Mouse (Mus musculus): ENCODE measurements around the gene Gsn.

Gsn gene

GRCm38 (mm10) chr2:35282214-35282613, 26.0 kb downstream of the Gsn start:
- peak; percentile 34 for DNase-seq

DNA sequence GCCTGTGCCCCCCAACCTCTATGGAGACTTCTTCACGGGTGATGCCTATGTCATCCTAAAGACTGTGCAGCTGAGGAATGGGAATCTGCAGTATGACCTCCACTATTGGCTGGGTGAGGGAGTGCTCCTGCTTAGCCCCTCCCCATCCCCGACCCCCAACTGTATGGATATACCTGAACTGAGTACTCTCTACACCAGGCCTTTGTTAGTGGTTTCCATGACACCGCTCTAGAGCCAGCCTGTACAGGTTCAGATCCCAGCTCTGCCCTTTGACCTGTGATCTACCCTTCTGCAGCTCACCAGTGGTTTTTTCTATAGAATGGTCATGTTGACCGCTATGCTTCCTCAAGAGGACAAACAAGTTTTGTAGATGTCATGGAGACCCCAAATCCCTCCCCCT, 27.8 kb downstream of the Gsn start:
- DNase-seq = no peak

- DNase-seq = no peak
Observed at GRCm38 (mm10) chr2:35285209-35285608, 29.0 kb downstream of the Gsn start.

DNA sequence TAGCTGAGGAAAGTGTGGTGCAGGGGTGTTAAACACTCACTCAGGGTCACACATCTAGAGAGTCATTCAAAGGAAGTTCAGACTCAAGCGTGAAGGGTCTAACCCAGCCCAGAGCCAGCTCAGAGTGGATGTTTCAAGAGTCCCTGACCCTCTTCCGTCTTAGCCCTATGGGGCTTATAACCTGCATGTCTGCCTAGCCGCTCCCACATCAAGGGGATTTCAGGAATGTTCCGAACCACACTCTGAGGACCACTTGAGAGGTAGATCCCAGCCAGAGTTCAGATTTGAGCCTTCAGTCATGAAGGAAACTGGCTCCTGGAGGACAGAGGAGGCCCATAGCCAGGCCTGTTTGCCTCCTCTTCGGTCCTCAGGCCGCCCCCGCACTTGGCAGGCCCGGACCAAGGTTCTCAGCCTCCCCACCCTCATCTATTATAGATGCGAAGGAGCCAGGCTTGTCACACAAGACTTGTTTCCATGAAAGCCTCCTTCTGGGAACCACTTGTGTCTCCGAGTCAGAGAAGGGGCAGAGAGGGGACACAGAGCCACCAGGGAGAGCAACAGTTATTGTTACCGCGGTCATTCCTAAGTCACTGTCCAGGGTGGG, 30.9 kb downstream of the Gsn start:
- DNase-seq = no peak

DNA sequence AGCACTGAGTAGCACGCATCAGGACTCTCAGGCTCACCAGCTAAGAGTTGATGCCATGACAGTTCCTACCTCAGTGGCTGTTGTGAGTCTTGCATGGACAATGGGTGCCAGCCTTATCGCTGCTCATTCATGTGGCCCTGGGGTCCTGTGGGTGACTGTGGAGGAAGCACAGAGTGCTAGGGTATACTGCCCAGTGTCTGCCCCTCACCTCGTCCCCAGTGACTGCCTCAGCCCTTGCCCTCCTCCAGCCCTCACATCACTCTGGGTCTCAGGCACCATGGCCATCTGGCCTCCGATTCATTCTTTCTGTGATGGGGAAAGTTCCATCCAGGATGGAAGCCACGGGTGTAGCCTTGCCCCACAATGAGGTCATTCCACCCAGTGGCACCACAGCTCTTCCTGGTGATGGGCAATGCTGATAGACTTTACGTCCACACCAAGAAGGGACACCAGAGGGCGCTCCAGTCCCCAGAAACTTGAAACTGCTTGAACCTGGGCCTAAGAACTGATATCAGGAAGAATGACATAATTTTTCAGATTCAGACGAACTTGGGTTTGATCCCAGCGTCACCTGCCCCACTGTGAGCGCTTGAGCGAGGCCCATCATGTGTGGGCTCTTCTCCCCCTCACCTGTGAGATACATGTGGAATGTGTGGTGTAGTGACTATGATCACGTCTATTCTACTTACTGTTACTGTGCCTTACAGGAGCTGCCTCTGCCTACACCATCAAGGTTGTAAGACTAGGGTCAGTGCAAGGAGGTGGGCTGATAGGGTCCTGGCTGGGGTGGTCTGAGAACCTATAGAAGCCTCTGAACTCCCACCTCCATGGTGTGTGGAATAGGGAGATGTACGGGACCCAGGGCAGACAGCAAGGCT, 32.8 kb downstream of the Gsn start:
- peak; percentile 79 for DNase-seq

- DNase-seq = peak; percentile 62
Observed at GRCm38 (mm10) chr2:35291856-35292255, 35.7 kb downstream of the Gsn start.

GRCm38 (mm10) chr2:35292700-35293099, 36.5 kb downstream of the Gsn start:
- no peak for DNase-seq

GRCm38 (mm10) chr2:35293291-35293690, 37.1 kb downstream of the Gsn start:
- no peak for DNase-seq

DNA sequence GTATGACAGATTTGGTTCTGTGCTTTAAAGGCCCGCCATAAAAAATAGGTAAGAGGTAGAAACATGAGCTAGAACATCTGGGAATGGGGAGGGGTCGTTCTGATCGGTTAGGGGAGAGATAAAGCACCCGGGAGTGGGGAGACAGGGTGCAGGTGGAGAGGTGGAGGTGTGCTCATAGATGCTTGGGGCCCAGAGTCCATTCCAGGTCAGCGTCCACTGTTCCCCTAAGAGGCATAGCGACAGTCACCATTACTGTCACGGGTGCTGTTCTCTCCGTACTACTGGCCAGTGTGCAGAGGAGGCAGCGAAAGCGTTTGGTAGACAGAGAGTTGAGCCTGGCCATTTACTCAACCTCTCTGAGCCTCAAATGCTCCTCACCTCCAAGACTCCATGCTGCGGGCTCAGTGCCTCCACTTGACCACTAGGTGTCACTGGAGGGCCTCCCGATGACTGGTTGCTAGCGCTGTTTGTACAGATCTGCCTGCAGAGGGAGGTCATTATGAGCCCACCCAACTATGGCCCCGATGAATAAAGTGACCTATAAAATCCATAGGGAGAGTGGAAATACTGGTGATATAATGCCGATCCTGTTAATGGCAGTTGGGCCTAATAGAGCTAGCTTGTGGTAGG, 41.6 kb downstream of the Gsn start:
- peak; percentile 82 for DNase-seq

- DNase-seq = no peak
Observed at GRCm38 (mm10) chr2:35299437-35299836, 43.3 kb downstream of the Gsn start.

DNA sequence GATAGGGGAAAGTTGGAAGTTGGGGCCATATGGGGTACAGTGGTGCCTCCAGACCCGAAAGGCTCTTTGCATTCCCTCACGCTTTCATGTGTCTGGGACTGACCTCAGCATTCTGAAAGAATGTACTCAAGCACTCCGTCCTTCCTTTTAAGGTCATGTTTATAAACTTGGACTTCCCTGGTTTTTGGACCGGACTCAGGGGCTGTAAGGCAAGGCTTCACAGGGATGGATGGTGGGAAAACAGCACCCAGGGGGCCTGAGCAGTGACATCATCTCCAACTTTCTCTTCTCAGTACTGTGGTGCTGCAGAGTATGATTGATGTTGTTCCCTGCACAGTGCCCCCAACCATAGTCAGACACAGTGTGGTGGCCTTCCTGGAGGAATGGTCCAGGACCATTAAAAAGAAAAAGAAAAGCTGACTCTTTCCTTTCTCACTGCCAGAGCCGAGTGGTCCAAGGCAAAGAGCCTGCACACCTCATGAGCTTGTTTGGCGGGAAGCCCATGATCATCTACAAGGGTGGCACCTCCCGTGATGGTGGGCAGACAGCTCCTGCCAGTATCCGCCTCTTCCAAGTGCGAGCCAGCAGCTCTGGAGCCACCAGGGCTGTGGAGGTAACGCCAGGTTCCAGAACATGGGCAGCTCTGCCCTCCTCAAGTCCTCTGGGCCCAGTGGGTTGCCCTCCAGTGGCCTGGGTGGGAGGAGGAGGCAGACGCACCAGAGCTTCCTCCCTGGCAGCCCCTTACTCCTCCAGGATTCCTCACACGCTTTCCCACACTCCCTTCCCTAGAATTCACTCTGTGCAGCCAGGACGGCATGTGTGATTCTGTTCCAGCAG, 46.1 kb downstream of the Gsn start:
- no peak for DNase-seq

DNA sequence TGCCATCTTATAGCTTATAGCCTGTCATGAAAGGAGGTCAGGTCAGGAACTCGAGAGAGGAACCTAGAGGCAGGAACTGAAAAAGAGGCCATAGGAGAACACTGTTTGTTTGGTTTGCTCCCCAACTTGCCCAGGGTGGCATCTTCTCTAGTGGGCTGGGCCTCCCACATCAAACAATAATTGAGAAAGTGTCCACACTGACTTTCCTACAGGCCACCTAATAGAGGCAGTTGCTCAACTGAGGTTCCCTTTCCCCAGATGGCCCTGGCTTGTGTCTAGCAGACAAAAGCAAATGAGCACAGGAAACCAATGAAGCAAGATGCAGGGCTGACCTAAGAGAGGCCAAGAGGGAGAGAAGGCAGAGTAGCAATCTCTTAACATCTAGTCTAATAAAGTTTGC, 52.0 kb downstream of the Gsn start:
- no peak for DNase-seq

GRCm38 (mm10) chr2:35309906-35310493, 53.8 kb downstream of the Gsn start:
- no peak for DNase-seq

- no peak for DNase-seq
Observed at GRCm38 (mm10) chr2:35314300-35314699, 58.1 kb downstream of the Gsn start.

DNA sequence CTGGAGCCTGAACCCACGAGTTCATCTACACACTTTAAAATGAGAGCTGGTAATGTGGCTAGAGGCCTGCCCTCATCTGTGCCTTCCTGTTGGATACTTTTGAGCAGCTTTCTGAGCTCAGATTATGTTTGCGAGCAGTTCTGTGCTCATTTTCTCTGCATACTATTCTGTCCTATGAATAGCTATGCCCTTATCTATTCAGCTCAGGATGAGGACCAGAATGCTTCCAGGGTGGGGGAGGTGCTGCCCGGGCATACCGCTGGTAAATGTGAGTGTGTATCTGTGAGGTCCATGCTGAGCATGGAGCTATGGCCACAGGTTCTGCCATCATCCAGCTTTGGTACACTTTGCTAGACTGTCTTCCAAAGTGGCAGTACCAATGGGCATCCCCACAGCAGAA, 61.4 kb downstream of the Gsn start:
- DNase-seq = no peak

DNA sequence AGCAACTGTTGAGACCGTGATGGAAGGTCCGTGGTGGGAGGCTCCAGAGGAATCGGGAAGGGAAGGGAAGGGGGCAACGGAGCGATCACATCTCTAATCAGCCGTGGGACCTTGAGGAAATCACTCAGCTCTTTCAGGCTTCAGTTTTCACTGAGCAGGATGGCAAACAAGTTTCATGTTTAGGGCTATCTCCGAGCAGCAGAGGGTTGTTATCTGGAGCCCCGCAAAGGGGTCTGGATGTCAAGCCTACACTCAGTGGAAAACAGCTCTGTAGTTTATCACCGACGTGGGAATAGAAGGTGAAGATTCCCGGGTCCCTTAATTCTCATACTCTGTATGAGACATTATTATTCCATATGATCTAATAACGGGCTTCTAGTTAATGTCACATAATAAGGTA, 62.2 kb downstream of the Gsn start:
- DNase-seq = no peak

DNA sequence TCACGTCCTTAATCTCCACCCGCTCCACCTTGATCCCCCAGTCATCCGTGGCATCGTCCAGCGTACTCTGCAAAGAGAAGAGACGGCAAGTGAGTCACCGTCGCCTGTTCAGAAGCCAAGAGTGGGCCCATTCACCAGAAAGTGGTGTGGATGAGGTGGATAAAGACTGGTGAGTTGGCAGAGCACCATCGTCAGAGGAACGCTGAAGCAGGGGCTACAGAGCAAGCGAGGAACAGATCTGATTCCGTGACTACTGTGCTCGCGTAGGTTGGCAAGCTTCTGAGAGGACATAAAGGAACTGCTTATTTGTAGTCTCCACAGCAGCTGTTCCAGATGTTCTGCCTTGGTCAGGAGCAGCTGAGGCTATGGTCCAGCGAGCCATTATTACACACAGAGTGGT, 64.2 kb downstream of the Gsn start:
- no peak for DNase-seq

- DNase-seq = no peak
Observed at GRCm38 (mm10) chr2:35322404-35323164, 66.4 kb downstream of the Gsn start.

DNA sequence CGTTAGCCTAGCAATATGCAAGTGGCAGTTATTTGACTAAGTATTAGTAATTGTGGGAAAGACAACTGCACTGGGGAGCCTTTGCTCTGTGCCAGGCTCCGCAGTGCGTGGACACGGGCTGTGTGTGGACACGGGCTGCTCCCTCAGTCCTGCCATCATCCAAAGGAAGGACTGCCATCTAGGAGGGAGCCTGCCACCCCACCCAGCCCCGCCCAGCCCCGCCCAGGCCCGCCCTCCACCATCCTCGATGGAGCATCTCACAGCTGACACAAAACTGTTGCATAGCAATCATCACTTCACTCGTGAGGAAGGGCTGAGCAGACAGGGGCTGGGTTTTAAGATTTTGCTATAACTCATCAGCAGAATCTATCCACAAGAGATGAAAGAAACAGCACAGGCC, 69.8 kb downstream of the Gsn start:
- no peak for DNase-seq

- no peak for DNase-seq
Observed at GRCm38 (mm10) chr2:35326931-35327330, 70.8 kb downstream of the Gsn start.

DNA sequence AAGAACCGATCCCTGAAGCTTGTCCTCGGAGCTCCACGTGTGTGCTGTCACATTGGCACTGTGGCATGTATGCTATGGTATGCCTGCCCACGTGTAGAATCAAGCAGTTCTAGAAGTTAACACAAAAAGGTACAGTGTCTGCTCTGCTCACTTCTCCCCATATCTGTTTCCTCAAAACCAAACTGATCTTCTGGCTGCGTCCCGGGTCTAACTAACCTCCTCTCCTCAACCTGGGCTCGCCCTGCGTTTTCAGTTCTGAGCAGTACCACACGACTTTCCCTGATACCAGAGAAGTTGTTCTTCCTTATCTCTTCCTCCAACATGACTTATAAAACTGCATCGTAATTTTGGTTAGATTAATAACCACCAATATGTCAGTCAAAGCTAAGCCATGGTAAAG, 71.4 kb downstream of the Gsn start:
- DNase-seq = no peak

Measured in thymus, postnatal 25 days (tissue).